Mouse (Mus musculus) olfactory bulb, adult 2 months (tissue): ENCODE data around the gene Mslnl.

Source experiments
- CTCF ChIP-seq: fragments of 200-500 bp; IDR thresholded peaks from 2 replicates; pipeline ENCODE4 v1.5.1; 2012; ENCODE audit warnings: low read depth, mild to moderate bottlenecking, low read length, moderate library complexity; ENCODE audit not compliant: insufficient read depth
- POLR2A ChIP-seq: fragments of 200-500 bp; IDR thresholded peaks from 2 replicates; pipeline ENCODE4 v1.6.1; 2012; ENCODE audit warnings: mild to moderate bottlenecking, low read depth, low read length, moderate library complexity; ENCODE audit not compliant: insufficient read depth

- TF ChIP-seq CTCF (no peak), POLR2A (no peak)
Measured at GRCm38 (mm10) chr17:25725264-25725663, 10.6 kb upstream of the Mslnl start.
